Mouse (Mus musculus) adrenal gland, postnatal 36 days (tissue): ENCODE data around the gene Jund. TPM values are rescaled to one million over a fixed set of nuclear protein-coding genes. Genes with fewer than 3 reads are reported as not detected.

ENCODE experiments used
- DNase-seq, 2 experiments: peaks; one replicate each; pipeline ENCODE4 v3.0.0; 2021; ENCODE audit warnings: mixed read lengths in 1 of 2
- total RNA-seq, 2 experiments: library from RNA; stranded (reverse); gene quantifications; 2 replicates each; pipeline ENCODE4 v1.2.3; 2021

The Jund gene
- total RNA-seq, 2 experiments from 2014 or later = 219 to 227 TPM

- peak; percentile 62 to 67 for DNase-seq
Observed at GRCm38 (mm10) chr8:70725792-70726447, 27.2 kb downstream of the Jund start.

- DNase-seq = no peak
Observed at GRCm38 (mm10) chr8:70726721-70727120, 28.0 kb downstream of the Jund start.

GRCm38 (mm10) chr8:70729808-70730475 lies 31.2 kb downstream of the Jund start:
- DNase-seq = no peak

GRCm38 (mm10) chr8:70730956-70731355 lies 32.2 kb downstream of the Jund start:
- no peak for DNase-seq

- no peak for DNase-seq
Observed at GRCm38 (mm10) chr8:70737705-70738104, 39.0 kb downstream of the Jund start.

- DNase-seq = no peak
Observed at GRCm38 (mm10) chr8:70738211-70738610, 39.5 kb downstream of the Jund start.

GRCm38 (mm10) chr8:70741661-70742060 lies 42.9 kb downstream of the Jund start:
- DNase-seq = no peak

- no peak for DNase-seq
Observed at GRCm38 (mm10) chr8:70742176-70742575, 43.4 kb downstream of the Jund start.

GRCm38 (mm10) chr8:70742981-70743655 lies 44.4 kb downstream of the Jund start:
- no peak for DNase-seq

GRCm38 (mm10) chr8:70743656-70744590 lies 45.2 kb downstream of the Jund start:
- DNase-seq = peak; percentile 84 to 85

GRCm38 (mm10) chr8:70744806-70745205 lies 46.1 kb downstream of the Jund start:
- no peak for DNase-seq

- no peak for DNase-seq
Observed at GRCm38 (mm10) chr8:70745691-70746220, 47.0 kb downstream of the Jund start.

GRCm38 (mm10) chr8:70746676-70747075 lies 47.9 kb downstream of the Jund start:
- no peak for DNase-seq

- no peak for DNase-seq
Observed at GRCm38 (mm10) chr8:70747211-70747890, 48.6 kb downstream of the Jund start.

GRCm38 (mm10) chr8:70748246-70749096 lies 49.7 kb downstream of the Jund start:
- no peak for DNase-seq

GRCm38 (mm10) chr8:70749097-70749674 lies 50.4 kb downstream of the Jund start:
- DNase-seq = no peak
